Mouse (Mus musculus) CH12.LX (cell line): ENCODE measurements around the gene Errfi1.
"Not testable (repeated sequence)": the region's sequence is repeated elsewhere in the genome, so short reads cannot be mapped to it uniquely, and the experiment has no call there.

Source experiments
- CTCF ChIP-seq, 2 experiments: IDR thresholded peaks in 1 of 2; conservative IDR thresholded peaks in 1 of 2; 2 replicates each; pipeline ENCODE4 v1.5.1; 2011 to 2012; ENCODE audit warnings: low read depth in 2 of 2, low read length in 2 of 2, improper control_type of control experiment in 1 of 2, inconsistent platforms in 1 of 2, mild to moderate bottlenecking in 1 of 2, moderate library complexity in 1 of 2
- E2F4 ChIP-seq: IDR thresholded peaks from 2 replicates; pipeline ENCODE4 v1.6.1; 2011; ENCODE audit warnings: low read depth, low read length, improper control_type of control experiment; ENCODE audit not compliant: insufficient replicate concordance
- HCFC1 ChIP-seq: IDR thresholded peaks from 2 replicates; pipeline ENCODE4 v1.6.1; 2012; ENCODE audit warnings: low read depth, mild to moderate bottlenecking, inconsistent platforms, low read length, improper control_type of control experiment
- MAFK ChIP-seq: IDR thresholded peaks from 2 replicates; pipeline ENCODE4 v1.6.1; 2011; ENCODE audit warnings: low read length, improper control_type of control experiment; ENCODE audit not compliant: insufficient replicate concordance
- POLR2A ChIP-seq: IDR thresholded peaks from 2 replicates; pipeline ENCODE4 v1.6.1; 2011; ENCODE audit warnings: low read depth, mild to moderate bottlenecking, improper control_type of control experiment, low read length
- TCF12 ChIP-seq: IDR thresholded peaks from 2 replicates; pipeline ENCODE4 v1.6.1; 2014; ENCODE audit warnings: low read depth, mild to moderate bottlenecking, inconsistent platforms, low read length, improper control_type of control experiment
- ZNF384 ChIP-seq: IDR thresholded peaks from 2 replicates; pipeline ENCODE4 v1.6.1; 2012; ENCODE audit warnings: low read depth, low read length, improper control_type of control experiment, inconsistent platforms

DNA sequence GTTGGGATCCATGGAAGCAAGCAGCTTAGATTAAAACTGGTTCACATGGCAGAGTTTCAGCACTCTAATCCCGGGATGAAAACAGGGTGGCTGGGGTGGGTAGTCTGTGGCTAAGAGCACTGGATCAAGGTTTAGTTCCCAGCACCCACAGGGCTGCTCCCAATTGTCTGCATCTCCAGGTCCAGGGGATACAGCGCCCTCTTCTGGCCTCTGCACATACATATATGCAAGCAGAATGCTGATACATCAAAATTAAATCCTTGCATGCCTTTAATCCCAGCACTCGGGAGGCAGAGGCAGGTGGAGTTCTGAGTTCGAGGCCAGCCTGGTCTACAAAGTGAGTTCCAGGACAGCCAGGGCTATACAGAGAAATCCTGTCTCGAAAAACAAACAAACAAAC lies 54.8 kb downstream of the Errfi1 start:
- TF ChIP-seq MAFK = peak; percentile 89
- not testable (repeated sequence) for TF ChIP-seq HCFC1, E2F4, POLR2A, ZNF384, TCF12
- peak; percentile 31 to 41; a peak in 3 of 4 replicates for TF ChIP-seq CTCF (conservative IDR thresholded peaks at IDR 0.05 in 1 of 2, IDR thresholded peaks at IDR 0.05 in 1 of 2; ENCODE audit: low read depth in 2 of 2, low read length in 2 of 2)
